ENCODE assay signal across 14 mouse cellular contexts in the genomic region with DNA sequence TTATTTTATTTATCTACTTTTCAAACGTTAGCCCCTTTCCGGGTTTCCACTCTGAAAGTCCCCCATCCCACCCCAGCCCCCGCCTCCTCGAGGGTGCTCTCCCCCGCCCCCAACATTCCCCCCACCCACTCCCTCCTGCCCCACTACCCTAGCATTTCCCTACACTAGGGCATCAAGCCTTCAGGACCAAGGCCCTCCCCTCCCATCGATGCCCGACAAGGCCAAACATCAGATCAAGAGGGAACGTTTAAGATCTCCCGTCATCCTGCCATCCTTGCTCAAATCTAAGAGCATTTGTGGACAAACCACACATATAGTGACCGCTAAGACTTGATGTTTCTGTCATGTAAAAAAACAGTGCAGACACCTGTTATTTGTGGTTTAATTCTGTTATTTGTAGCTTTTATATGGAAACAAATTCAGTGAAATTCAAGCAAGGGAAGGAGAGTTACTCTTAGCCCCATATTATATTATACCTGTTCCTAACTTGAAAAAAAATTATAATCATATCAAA. TPM values are rescaled to one million over a fixed set of nuclear protein-coding genes. Genes with fewer than 3 reads are reported as not detected.
DNase-seq lines count a peak whose midpoint lies in the region; ATAC-seq and TF ChIP-seq lines count a peak whose summit lies in the region.
"Had no signal": no experiment of that assay in that cellular context is flagged by ENCODE, and none has a peak within 500 bp of the region (broad histone marks: within the 10 kb centered on the region; RNA-seq: fewer than 3 reads in every experiment).

No protein-coding gene starts in this region.

- intact Hi-C loops in heart, postnatal 36 days (cut with DNase I): no loop called here

- no peaks in the 10 kb centered on the region for H3K36me3 ChIP-seq in heart, embryonic 16.5 days (ENCODE audit: control insufficient read depth, insufficient read depth)
- peaks cover 0 to 50% of the 10 kb centered on the region in 2 experiments; a peak in 2 of 4 replicates for H3K36me3 ChIP-seq in MEL (ENCODE audit: control insufficient read depth in 1 of 2, insufficient read depth in 2 of 2, low read length in 2 of 2)
- H3K36me3 ChIP-seq in liver, embryonic 11.5 days (ENCODE audit: control insufficient read depth, insufficient read depth, low read length): no peaks in the 10 kb centered on the region
- H3K36me3 ChIP-seq: embryonic facial prominence, embryonic 13.5 days; hindbrain, embryonic 10.5 days; midbrain, embryonic 10.5 days had no signal

- no peak for ATAC-seq in heart, embryonic 16.5 days (replicated peaks; ENCODE audit: extremely low read depth, insufficient read depth, low FRiP score)
- no peak for ATAC-seq in liver, embryonic 11.5 days (replicated peaks; ENCODE audit: low FRiP score)
- ATAC-seq: forebrain, postnatal 0 days had no signal

- DNase-seq in heart, postnatal 36 days: no peak
- DNase-seq in MEL (ENCODE audit: low read depth, low spot score): peak; percentile 44
- DNase-seq in liver, embryonic 11.5 days (ENCODE audit: low spot score): no peak
- DNase-seq in naive thymus-derived CD4-positive, alpha-beta T cell, adult 2 months (ENCODE audit: low read depth): peak; percentile 36
- no peak for DNase-seq in urinary bladder, postnatal 36 days (ENCODE audit: low spot score in 2 of 2)
- DNase-seq in cerebellum, postnatal 25 days: no peak
- DNase-seq: adrenal gland, adult 8-10 months; cerebellum, adult 2 months; right cerebral cortex, postnatal 4 days had no signal

- H3K79me2 ChIP-seq in MEL (ENCODE audit: control insufficient read depth, insufficient read depth, low read length, poor library complexity): no peaks in the 10 kb centered on the region; the same call in 1 of the 2 replicates

- no peaks in the 10 kb centered on the region for H3K27me3 ChIP-seq in heart, embryonic 16.5 days (ENCODE audit: control insufficient read depth, insufficient read depth, low read length)
- no peaks in the 10 kb centered on the region for H3K27me3 ChIP-seq in MEL (ENCODE audit: control insufficient read depth in 1 of 2, insufficient read depth in 2 of 2, low read length in 2 of 2)
- no peaks in the 10 kb centered on the region for H3K27me3 ChIP-seq in liver, embryonic 11.5 days (replicated peaks; ENCODE audit: control insufficient read depth, insufficient read depth, low read length)
- H3K27me3 ChIP-seq: embryonic facial prominence, embryonic 13.5 days had no signal

- no peaks in the 10 kb centered on the region for H3K9me3 ChIP-seq in heart, embryonic 16.5 days (replicated peaks; ENCODE audit: control insufficient read depth, low read length)
- no peaks in the 10 kb centered on the region for H3K9me3 ChIP-seq in MEL (replicated peaks; ENCODE audit: insufficient read depth, low read length)
- no peaks in the 10 kb centered on the region for H3K9me3 ChIP-seq in liver, embryonic 11.5 days (ENCODE audit: control insufficient read depth, low read length)
- H3K9me3 ChIP-seq: embryonic facial prominence, embryonic 13.5 days; hindbrain, embryonic 10.5 days; midbrain, embryonic 10.5 days had no signal

- TF ChIP-seq EP300 in MEL (IDR thresholded peaks at IDR 0.05; ENCODE audit: low read depth in 1 of 2, low read length in 2 of 2): no peak

- no peak for TF ChIP-seq POLR2A in MEL (IDR thresholded peaks at IDR 0.05; ENCODE audit: control insufficient read depth in 1 of 2, insufficient read depth in 1 of 2, low read depth in 1 of 2, low read length in 2 of 2, poor library complexity in 1 of 2)

- TF ChIP-seq RAD21 in MEL (IDR thresholded peaks at IDR 0.05; ENCODE audit: low read depth, low read length): no peak

- H3K27ac ChIP-seq in heart, embryonic 16.5 days (ENCODE audit: low read length): peak overlapping the region; percentile 63; the same call in 1 of the 2 replicates
- H3K27ac ChIP-seq in MEL (ENCODE audit: control insufficient read depth, low read depth, low read length): peak overlapping the region; percentile 99
- peak overlapping the region; percentile 28 for H3K27ac ChIP-seq in liver, embryonic 11.5 days (ENCODE audit: low read depth, low read length)
- H3K27ac ChIP-seq: hindbrain, embryonic 10.5 days; midbrain, embryonic 10.5 days had no signal

- no peaks in the 10 kb centered on the region; the same call in 1 of the 2 replicates for H3K4me1 ChIP-seq in heart, embryonic 16.5 days (ENCODE audit: control insufficient read depth, insufficient read depth, low read length)
- peaks cover 39% of the 10 kb centered on the region in 2 experiments for H3K4me1 ChIP-seq in MEL (ENCODE audit: control insufficient read depth in 1 of 2, insufficient read depth in 2 of 2, low read length in 2 of 2)
- H3K4me1 ChIP-seq in liver, embryonic 11.5 days (replicated peaks; ENCODE audit: control insufficient read depth, insufficient read depth, low read length): peaks cover 24% of the 10 kb centered on the region
- H3K4me1 ChIP-seq: hindbrain, embryonic 10.5 days; midbrain, embryonic 10.5 days had no signal

- no peak overlapping the region for H3K4me2 ChIP-seq in heart, embryonic 16.5 days (ENCODE audit: low read depth, low read length)
- H3K4me2 ChIP-seq in liver, embryonic 11.5 days: peak overlapping the region; percentile 42
- H3K4me2 ChIP-seq: embryonic facial prominence, embryonic 13.5 days had no signal

- no peak overlapping the region for H3K9ac ChIP-seq in heart, embryonic 16.5 days (ENCODE audit: low read length)
- peak overlapping the region; percentile 70 for H3K9ac ChIP-seq in MEL (ENCODE audit: control insufficient read depth, low read depth, low read length, poor library complexity, severe bottlenecking)
- H3K9ac ChIP-seq in liver, embryonic 11.5 days (ENCODE audit: low read depth, low read length): no peak overlapping the region; the same call in 1 of the 2 replicates
- H3K9ac ChIP-seq: embryonic facial prominence, embryonic 13.5 days; forebrain, postnatal 0 days had no signal

- no peak overlapping the region for H3K4me3 ChIP-seq in heart, embryonic 16.5 days (ENCODE audit: low read length)
- H3K4me3 ChIP-seq in MEL (ENCODE audit: control insufficient read depth in 1 of 2, insufficient read depth in 1 of 2, low read depth in 2 of 2, low read length in 2 of 2): peak overlapping the region; percentile 41 to 59
- no peak overlapping the region for H3K4me3 ChIP-seq in liver, embryonic 11.5 days (ENCODE audit: low read depth, low read length)
- H3K4me3 ChIP-seq: embryonic facial prominence, embryonic 13.5 days; hindbrain, embryonic 10.5 days; midbrain, embryonic 10.5 days had no signal

- no peak for TF ChIP-seq CTCF in MEL (IDR thresholded peaks at IDR 0.05 in 2 of 3, conservative IDR thresholded peaks at IDR 0.05 in 1 of 3; ENCODE audit: control insufficient read depth in 1 of 3, insufficient read depth in 1 of 3, low read depth in 2 of 3, low read length in 3 of 3, poor library complexity in 1 of 3, severe bottlenecking in 1 of 3)

- 66% methylated on average over 10 of the region's 10 CpGs for WGBS in heart, embryonic 16.5 days
- WGBS in liver, embryonic 11.5 days: 45% methylated on average over 10 of the region's 10 CpGs

TF ChIP-seq in MEL, 35 proteins besides CTCF, POLR2A, EP300 and RAD21:
- TF ChIP-seq ZC3H11A (IDR thresholded peaks at IDR 0.05; ENCODE audit: low read depth, low read length) (no peak), RCOR1 (IDR thresholded peaks at IDR 0.05; ENCODE audit: low read depth, low read length) (no peak), ELF1 (IDR thresholded peaks at IDR 0.05; ENCODE audit: low read depth, low read length) (no peak), MYB (IDR thresholded peaks at IDR 0.05; ENCODE audit: low read depth, low read length) (no peak), POLR2AphosphoS5 (IDR thresholded peaks at IDR 0.05; ENCODE audit: borderline replicate concordance, low read depth, low read length) (no peak), USF1 (IDR thresholded peaks at IDR 0.05; ENCODE audit: low read depth, low read length) (no peak), ZNF384 (IDR thresholded peaks at IDR 0.05; ENCODE audit: low read depth, low read length) (peak; percentile 22), UBTF (IDR thresholded peaks at IDR 0.05; ENCODE audit: borderline replicate concordance, insufficient read depth, low read depth, low read length) (no peak)
TF ChIP-seq in MEL: peak in this region for 1.

RNA-seq across cellular contexts. Expression of gene Dennd4a, which starts 21.2 kb away (rescaled TPM):
- 5.4 and 6.0 TPM in 2 replicates for polyA plus RNA-seq in heart, embryonic 16.5 days (2015; fragmentation: Nextera tagmentation; extraction: Ambion mirVana)
- 1 to 10 TPM; 7.7 to 8.4 TPM for total RNA-seq in heart, postnatal 36 days (2021)
- total RNA-seq in MEL (2012; rRNA removed): 7.7 and 12.1 TPM in 2 replicates
- 10 to 100 TPM; 24.9 to 74.8 TPM for polyA plus RNA-seq in MEL (2012; ENCODE audit: insufficient read depth in 1 of 2, insufficient read length in 2 of 2, low read depth in 1 of 2, low replicate concordance in 2 of 2, missing spikeins in 1 of 2)
- polyA plus RNA-seq in liver, embryonic 11.5 days (2014; fragmentation: Nextera tagmentation; extraction: Ambion mirVana): 19.1 and 22.6 TPM in 2 replicates

RNA-seq across cellular contexts. Expression of gene Rab11a, which starts 52.4 kb away (rescaled TPM):
- 287 and 335 TPM in 2 replicates for polyA plus RNA-seq in heart, embryonic 16.5 days (2015; fragmentation: Nextera tagmentation; extraction: Ambion mirVana)
- total RNA-seq in heart, postnatal 36 days (2021): 100 to 1,000 TPM; 181 to 194 TPM
- 93.7 and 114 TPM in 2 replicates for total RNA-seq in MEL (2012; rRNA removed)
- 100 to 1,000 TPM in 1 of 2 experiments, not detected in 1; 212 TPM for polyA plus RNA-seq in MEL (2012; ENCODE audit: insufficient read depth in 1 of 2, insufficient read length in 2 of 2, low read depth in 1 of 2, low replicate concordance in 2 of 2, missing spikeins in 1 of 2)
- polyA plus RNA-seq in liver, embryonic 11.5 days (2014; fragmentation: Nextera tagmentation; extraction: Ambion mirVana): 341 TPM in 2 replicates

Comparison
In these comparisons a context has a peak if more than half of its experiments do, and no peak if none do; other contexts are left out.
1. H3K27ac ChIP-seq: peak in every context shown above with its lines; median percentile 99 in MEL; 63 in heart, embryonic 16.5 days; 28 in liver, embryonic 11.5 days.
2. H3K4me3 ChIP-seq: peak in MEL (2 of 2); none in heart, embryonic 16.5 days (single experiment) and liver, embryonic 11.5 days (single experiment).
3. DNase-seq: peak in MEL (single experiment) and naive thymus-derived CD4-positive, alpha-beta T cell, adult 2 months (single experiment); none in heart, postnatal 36 days (0 of 2), liver, embryonic 11.5 days (single experiment), urinary bladder, postnatal 36 days (0 of 2) and cerebellum, postnatal 25 days (0 of 2).